Mouse (Mus musculus): ENCODE measurements around the gene Tcf7. TPM values are rescaled to one million over a fixed set of nuclear protein-coding genes. Genes with fewer than 3 reads are reported as not detected.

The Tcf7 gene
- total RNA-seq, 2 experiments from 2014 or later: 6.9 to 7.3 TPM

DNA sequence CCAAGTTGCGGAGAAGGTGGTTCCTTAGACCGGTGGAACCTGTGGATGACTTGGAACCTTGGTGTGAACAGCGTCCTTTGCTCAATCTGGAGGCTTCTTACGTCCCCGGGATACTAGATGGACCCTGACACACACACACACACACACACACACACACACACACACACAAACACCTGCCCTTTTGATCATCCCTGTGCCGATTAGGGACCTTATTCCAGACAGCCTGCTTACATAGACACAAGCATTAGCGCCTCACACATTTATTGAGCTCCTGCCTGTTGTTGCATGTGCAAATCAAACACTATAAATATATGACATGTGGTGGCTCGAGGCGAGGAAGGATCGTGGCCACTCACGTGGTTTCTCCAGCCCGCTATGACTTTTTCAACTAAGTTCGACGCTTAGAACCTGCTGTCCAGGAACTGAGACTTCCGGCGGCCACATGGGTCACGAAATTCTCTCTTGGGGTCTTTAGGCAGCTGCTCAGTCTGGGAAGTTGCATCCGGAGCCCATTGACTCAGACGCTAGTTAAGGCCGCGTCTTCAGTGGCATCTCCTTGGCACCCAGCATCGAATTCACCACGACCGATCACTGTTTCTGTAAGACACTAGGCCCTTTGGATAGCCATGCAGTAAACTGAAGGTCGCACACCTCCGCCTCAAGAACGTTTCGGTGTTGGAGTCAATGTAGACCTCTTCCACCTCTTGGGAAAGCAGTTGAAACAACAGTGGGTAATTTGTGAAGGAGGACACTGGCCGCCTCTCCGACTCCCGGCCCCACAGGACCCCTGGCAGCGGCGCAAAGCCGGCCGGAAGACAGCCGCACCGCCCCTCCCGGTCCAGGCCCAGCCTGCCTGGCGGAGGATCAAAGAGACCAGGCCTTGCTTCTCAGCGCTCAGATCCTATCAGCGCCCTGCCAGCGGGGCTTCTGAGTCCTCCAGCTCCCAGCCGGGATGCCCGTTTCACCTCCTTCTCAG is 1.1 kb upstream of the Tcf7 start:
- intact Hi-C loops (cut with DNase I): no loop called here
- DNase-seq: peak; percentile 55

DNA sequence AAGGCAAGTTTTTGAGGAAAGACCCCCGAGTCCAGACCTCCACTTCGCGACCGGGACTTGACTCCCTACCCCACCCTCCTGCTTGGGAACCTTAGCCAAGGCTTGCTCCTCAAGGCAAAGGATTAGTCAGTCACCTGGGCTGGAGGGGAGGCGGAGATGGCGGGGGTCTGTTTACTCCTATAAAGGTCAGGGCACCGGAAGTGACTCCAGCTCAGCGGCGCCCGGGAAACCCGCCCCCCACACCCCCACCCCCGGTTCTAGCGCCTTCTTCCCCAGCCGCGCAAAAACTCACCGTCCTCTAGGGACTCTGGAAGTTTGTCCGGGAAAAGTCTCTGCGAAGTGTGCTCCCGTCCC is 417 bp downstream of the Tcf7 start:
- DNase-seq: no peak
- intact Hi-C loops (cut with DNase I): no loop called here

- intact Hi-C loops (cut with DNase I): no loop called here
- no peak for DNase-seq
Measured at GRCm38 (mm10) chr11:52281568-52282328, 1.1 kb downstream of the Tcf7 start.

- intact Hi-C loops (cut with DNase I): no loop called here
- no peak for DNase-seq
Measured at GRCm38 (mm10) chr11:52280566-52281455, 2.0 kb downstream of the Tcf7 start.

DNA sequence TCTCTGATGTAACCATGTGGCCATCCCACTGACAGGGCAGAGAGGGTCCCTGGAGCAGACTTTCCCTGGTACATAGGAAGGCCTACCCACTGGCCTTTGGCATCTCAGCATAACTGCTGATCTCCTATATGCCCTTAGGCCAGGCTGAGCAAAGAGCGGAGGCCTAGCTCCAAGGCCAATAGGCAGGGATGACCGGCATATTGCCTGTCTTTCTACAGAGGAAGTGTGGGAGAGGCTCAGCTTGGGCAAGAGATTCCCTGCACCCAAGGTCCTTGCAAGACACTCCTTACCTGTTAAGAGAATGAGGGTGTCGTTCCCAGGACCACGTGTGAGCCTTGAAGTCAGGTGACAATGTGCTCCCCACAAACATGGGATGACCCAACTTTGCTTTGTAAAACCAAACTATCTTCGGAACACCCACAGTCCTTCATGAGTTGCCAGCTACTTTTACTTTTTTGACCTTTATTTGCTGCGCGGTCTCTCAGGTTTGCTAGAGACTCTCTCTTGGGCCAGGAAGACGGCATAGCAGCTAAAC is 3.1 kb downstream of the Tcf7 start:
- intact Hi-C loops (cut with DNase I): no loop called here
- DNase-seq: no peak

GRCm38 (mm10) chr11:52278991-52279390 is 3.8 kb downstream of the Tcf7 start:
- no peak for DNase-seq
- intact Hi-C loops (cut with DNase I): no loop called here

DNA sequence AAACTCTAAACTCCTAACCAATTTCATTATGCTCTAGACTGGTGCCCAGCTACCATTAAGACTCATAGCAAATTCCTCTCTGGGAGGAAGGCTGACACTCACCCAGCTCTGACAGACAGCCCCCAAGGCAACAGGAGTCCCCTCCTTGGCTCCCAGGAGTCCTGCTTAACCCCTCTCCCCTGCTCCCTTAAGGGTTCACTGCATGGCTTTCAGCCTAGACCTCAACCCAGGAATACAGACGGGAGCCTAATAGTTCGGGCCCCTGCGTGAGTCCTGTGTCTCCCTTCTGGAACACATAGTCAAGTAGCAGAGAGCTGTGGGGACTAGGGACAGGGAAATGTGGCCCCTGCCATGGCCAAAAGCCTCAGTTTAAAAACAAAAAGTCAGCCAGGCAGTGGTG is 4.7 kb downstream of the Tcf7 start:
- intact Hi-C loops (cut with DNase I): no loop called here
- DNase-seq: no peak

DNA sequence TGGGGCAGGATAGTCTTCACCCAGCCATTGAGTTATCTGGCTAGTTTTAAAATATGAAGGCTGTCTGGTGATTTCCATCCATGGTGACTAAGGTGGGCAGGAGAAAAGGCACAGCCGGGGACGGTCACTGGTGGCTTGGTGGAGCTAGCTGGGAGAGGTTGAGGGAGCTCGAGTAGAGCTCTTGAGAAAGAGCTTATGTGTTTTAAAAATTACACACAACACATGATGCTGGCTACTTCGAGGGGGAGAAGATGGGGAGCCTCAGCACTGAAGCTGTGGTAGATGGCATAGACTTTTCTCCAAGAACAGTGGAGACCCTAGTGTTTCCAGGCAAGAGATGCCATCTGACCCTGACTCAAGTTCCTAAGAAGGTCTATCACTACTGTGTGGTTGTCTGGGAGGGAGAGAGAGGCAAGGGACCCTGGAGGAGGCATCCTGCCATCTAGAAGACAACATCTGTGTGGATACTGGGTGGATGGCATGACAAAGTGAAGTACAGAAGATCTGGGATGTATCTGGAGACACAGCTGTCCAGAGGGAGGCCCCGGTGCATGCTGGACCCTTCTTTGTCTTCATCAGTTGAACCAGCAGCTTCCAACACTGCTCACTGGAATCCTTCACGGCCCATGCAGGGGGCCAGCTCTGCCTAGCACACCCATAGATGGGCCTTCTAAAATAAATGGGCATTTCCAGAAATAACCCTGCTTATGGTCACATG is 5.2 kb downstream of the Tcf7 start:
- no peak for DNase-seq
- intact Hi-C loops (cut with DNase I): no loop called here

DNA sequence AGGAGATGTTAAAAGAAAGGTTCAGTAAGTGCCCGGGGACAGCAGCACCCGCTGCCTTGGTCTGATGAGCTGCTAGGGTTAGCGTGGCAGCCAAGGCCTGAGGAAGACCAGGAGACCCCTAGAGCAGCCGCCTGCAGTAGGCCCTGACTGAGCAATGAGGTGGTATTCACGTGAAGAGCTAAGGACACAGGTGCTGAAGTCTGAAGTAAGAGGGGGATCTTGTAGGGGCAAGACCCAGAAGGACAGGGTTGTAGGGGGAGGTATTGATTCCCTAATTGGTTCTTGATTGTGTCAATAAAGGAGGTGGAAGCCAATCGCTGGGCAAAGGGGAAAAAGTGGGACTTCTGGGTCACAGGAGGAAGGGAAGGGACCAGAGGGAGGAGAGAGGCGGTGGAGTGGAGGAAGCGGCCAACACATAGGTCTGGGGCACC is 5.8 kb downstream of the Tcf7 start:
- DNase-seq: no peak
- intact Hi-C loops (cut with DNase I): no loop called here

GRCm38 (mm10) chr11:52275774-52276555 is 6.8 kb downstream of the Tcf7 start:
- intact Hi-C loops (cut with DNase I): no loop called here
- DNase-seq: no peak

DNA sequence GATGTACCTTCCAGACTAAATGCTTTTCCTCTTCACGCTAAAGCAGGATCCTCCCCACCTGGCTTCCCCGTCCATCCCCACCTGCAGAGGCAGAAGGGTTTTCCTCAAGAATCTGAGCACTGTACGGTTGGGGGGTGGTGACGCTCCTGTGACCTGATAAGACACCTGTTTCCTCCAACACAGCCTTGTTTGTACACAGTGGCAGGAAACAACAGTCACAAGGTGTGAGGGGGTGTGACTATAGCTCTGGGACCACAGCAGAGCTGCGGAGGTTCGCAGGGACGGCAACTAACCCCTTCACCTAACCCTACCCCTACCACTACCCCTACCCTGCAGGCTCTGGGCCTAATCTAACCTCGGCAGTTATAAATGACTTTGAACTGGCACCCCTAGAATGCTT is 7.4 kb downstream of the Tcf7 start:
- no peak for DNase-seq
- intact Hi-C loops (cut with DNase I): no loop called here

GRCm38 (mm10) chr11:52274456-52275112 is 8.2 kb downstream of the Tcf7 start:
- intact Hi-C loops (cut with DNase I): no loop called here
- DNase-seq: peak; percentile 55

GRCm38 (mm10) chr11:52273942-52274330 is 8.9 kb downstream of the Tcf7 start:
- intact Hi-C loops (cut with DNase I): no loop called here
- no peak for DNase-seq

DNA sequence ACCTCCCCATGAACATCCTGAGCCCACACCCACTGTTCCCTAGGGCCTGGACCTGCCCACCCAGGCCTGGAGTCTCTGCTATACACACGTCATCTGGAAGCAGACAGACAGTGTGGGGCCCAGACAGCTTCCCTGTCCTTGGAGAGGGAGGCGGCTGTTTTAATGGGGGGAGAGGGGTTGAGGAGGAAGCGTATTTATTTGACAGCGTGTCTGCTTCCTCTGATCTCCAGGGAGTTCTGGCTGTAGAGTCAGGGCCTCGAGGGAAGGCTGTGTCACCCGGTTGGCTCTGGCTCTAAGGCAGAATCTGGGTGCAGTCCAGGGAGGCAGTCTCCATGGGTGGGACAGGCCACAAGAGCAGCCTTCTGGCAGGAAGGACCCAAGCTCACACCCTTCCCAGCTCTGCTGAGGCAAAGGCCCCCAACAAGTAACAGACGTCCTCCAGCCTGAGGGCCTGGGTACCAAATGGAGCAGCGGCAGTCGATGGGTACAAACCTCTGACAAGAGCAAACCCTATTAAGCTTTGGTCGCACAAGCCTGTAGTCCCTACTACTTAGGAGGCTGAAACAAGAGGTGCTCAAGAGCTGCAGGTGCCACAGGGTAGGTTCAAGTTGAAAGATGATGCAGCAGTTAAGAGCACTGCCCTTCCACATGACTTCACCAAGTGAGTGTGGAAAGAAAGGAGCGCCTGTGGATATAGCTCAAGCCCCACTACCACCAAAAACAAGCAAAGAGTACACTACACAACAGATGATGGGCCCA is 9.5 kb downstream of the Tcf7 start:
- DNase-seq: no peak
- intact Hi-C loops (cut with DNase I): no loop called here

DNA sequence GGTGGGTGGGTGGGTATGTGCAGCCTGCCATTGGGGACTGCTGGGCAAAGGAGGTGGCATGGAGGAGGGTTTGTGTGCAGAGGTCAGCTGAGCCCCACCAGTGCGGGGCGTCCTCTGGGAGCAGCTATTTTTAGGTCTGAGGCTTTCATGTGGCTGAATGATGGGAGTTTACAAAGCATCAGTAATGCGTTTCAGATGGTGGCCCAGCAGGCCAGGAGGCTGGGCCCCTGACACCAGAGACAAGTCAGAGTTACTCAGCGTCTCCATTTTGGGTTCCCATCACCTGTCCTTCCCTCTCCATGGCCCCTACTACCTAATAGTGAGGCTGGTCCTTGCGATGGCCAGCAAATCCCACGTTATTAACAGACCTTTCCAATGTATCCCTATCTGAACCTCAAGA is 10.2 kb downstream of the Tcf7 start:
- DNase-seq: no peak
- intact Hi-C loops (cut with DNase I): no loop called here

GRCm38 (mm10) chr11:52271765-52272495 is 10.9 kb downstream of the Tcf7 start:
- no peak for DNase-seq
- intact Hi-C loops (cut with DNase I): no loop called here

- no peak for DNase-seq
- intact Hi-C loops (cut with DNase I): no loop called here
Measured at GRCm38 (mm10) chr11:52269841-52270240, 13.0 kb downstream of the Tcf7 start.

Data from left cerebral cortex, postnatal 4 days (tissue).